8 mouse cellular contexts compared by ENCODE assay signal in the genomic region with DNA sequence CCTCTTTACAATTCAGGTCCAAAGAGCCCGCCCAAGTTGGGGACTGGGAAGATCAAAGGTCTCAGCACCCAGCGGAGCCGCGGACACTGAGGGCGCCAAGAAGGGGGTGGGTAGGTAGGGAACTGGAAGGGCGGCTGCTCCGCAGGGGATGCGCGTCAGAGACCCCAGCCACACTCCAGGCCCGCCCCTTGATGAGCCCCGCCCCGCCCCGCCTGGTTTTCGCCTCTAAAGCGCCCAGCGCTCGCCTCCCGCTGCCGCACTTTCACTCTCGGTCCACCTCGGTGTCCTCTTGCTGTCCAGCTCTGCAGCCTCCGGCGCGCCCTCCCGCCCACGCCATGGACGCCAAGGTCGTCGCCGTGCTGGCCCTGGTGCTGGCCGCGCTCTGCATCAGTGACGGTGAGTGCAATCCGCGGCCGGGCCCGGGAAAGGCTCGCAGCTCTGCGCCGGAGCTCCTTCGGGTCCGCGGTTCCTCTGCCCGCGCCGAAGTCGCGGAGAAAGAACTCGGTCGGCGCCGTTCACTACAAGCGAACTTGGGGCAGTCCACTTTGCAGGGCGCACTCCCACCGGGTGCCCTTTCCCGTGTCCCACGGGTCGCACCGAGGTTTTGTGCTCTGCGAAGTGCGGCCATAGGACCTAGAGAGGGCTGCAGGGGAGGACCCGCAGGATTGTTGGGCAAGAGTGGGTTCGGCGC. TPM values are rescaled to one million over a fixed set of nuclear protein-coding genes. Genes with fewer than 3 reads are reported as not detected.
DNase-seq lines count a peak whose midpoint lies in the region; ATAC-seq lines count a peak whose summit lies in the region.

TSS of gene Cxcl12 (plus strand) at position 215 of the 691 bp plus-strand sequence.

- peaks cover 19% of the 10 kb centered on the region for H3K4me1 ChIP-seq in lung, embryonic 16.5 days (replicated peaks; ENCODE audit: control insufficient read depth, insufficient read depth, low read length)

- intact Hi-C loops in heart, postnatal 36 days (cut with DNase I) = loop anchor here (5.0 kb wide), 4 partner anchors 201 to 589 kb away; no protein-coding TSS in a partner anchor

- H3K9ac ChIP-seq in lung, embryonic 16.5 days (ENCODE audit: low read length) = peak within 1 kb of the TSS; percentile 77

- peak; percentile 77 for DNase-seq in NIH3T3 (ENCODE audit: low read depth)
- peak; percentile 37 to 46 for DNase-seq in adrenal gland, postnatal 4 days (ENCODE audit: low spot score in 2 of 2)
- peak; percentile 81 to 86 for DNase-seq in heart, postnatal 36 days
- peak in 1 of 2 experiments; percentile 20 for DNase-seq in layer of hippocampus, adult 8-10 months (ENCODE audit: low spot score in 2 of 2)
- peak; percentile 8 for DNase-seq in right cerebral cortex, adult 18-20 months

- no peaks in the 10 kb centered on the region for H3K9me3 ChIP-seq in lung, embryonic 16.5 days (ENCODE audit: control insufficient read depth, low read length)

- peak within 1 kb of the TSS; percentile 20; the same call in 1 of the 2 replicates for H3K27ac ChIP-seq in lung, embryonic 16.5 days (ENCODE audit: low read length)

- peak within 1 kb of the TSS; percentile 66 for H3K4me3 ChIP-seq in lung, embryonic 16.5 days (ENCODE audit: low read length)

- peaks cover 33% of the 10 kb centered on the region for H3K27me3 ChIP-seq in lung, embryonic 16.5 days (ENCODE audit: control insufficient read depth, insufficient read depth, low read depth, low read length)

- H3K4me2 ChIP-seq in lung, embryonic 16.5 days (ENCODE audit: low read depth, low read length) = peak within 1 kb of the TSS; percentile 98

- no peaks in the 10 kb centered on the region for H3K36me3 ChIP-seq in lung, embryonic 16.5 days (ENCODE audit: control insufficient read depth, insufficient read depth, low read length)

- under 1% methylated on average over 62 of the region's 64 CpGs for WGBS in lung, embryonic 16.5 days

- peak; percentile 45; the same call in 1 of the 2 replicates for ATAC-seq in frontal cortex, adult (ENCODE audit: low TSS enrichment)
- peak; percentile 69 for ATAC-seq in lung, embryonic 16.5 days (ENCODE audit: low read depth)
- ATAC-seq in inflammation-experienced regulatory T-cells, adult 6 months = no peak

RNA-seq across cellular contexts. Expression of gene Cxcl12, which starts in this region (rescaled TPM):
- 10 to 100 TPM; 70.0 to 80.4 TPM for total RNA-seq in adrenal gland, postnatal 4 days (2021)
- total RNA-seq in heart, postnatal 36 days (2021) = 100 to 1,000 TPM in 1 of 2 experiments, 10 to 100 TPM in 1; 99.5 to 115 TPM
- total RNA-seq in layer of hippocampus, adult 8-10 months (2022) = 10 to 100 TPM; 39.9 to 55.6 (median 46.7) TPM
- polyA plus RNA-seq in lung, embryonic 16.5 days (2015; fragmentation: Nextera tagmentation; extraction: Ambion mirVana) = 106 and 113 TPM in 2 replicates
- not detected for polyA plus RNA-seq in inflammation-experienced regulatory T-cells, adult 6 months (2017; shearing (Covaris generic))

Comparison
In these comparisons a context has a peak if more than half of its experiments do, and no peak if none do; other contexts are left out.
1. RNA of gene Cxcl12 (polyA plus RNA-seq): 106 to 113 TPM in lung, embryonic 16.5 days; not detected in inflammation-experienced regulatory T-cells, adult 6 months; every median in the first group is over 10 times any median in the second.